Mouse (Mus musculus) B cell, adult 2 months (primary cell): ENCODE measurements around the gene Il23a.
"Not testable (repeated sequence)": the region's sequence is repeated elsewhere in the genome, so short reads cannot be mapped to it uniquely, and the experiment has no call there.

Experiments
- DNase-seq, 2 experiments: peaks; one replicate each; pipeline ENCODE4 v3.0.0; 2022

The Il23a gene

DNA sequence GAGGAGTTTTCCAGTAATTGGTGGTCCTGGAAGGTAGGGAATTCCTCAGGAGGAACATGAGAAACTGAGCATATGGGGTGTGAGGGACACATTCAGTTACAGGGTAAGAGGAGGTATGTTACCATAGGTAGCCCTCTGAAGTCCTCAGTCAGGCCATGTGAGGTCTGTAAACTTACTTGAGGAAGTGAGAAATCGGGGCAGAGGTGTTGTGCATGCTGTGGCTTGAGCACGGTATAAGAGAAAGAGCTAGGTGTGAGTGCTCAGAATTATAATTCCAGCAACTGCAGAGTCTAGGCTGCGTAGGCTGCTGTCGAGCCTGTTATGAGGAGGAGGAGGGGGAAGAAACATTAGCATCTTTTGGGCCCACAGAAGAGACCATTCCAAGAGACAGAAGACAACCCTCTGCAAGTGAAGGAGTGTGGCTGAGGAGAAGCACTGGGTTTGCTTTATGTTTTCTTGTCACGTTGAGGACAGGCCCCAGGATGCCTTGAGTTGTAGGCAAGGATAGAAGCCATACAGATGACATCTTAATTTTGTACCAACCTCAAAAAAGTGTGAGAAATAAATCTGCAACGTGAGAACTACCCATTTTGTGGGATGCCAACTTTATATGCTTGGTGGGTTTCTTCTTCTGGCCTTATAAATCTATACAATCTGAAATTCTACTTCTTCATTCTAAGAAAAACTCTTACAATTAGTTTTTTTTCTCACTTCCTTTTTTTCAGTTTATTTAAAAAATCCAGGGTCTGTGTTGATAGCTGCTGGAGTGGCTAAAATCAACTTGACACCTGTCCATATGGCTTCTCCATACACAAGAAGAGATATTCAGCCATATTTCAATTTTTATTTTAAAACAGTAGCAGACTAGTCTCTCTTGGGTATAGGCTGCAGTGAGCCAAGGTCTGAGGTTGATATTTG, 34.9 kb downstream of the Il23a start:
- peak; percentile 47 to 49 for DNase-seq

DNA sequence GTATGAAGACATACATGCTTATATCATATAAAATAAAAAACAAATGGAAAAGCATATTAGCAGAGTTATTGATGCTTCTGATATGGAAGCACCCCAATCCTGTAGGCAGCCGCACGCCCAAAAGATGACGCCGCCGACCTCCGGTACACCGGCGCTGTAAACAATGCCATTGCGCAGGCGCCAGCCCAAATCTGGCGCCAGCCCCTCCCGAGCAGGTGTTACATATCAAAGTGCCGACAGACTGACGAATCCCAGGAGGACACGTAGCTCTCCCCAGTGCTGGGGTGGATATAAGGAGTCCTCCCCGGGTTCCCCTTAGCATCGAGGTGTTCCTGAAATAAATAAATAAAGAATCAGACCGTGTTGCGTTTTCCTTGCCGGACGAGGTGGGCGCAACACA, 36.3 kb downstream of the Il23a start:
- DNase-seq, result no peak

DNA sequence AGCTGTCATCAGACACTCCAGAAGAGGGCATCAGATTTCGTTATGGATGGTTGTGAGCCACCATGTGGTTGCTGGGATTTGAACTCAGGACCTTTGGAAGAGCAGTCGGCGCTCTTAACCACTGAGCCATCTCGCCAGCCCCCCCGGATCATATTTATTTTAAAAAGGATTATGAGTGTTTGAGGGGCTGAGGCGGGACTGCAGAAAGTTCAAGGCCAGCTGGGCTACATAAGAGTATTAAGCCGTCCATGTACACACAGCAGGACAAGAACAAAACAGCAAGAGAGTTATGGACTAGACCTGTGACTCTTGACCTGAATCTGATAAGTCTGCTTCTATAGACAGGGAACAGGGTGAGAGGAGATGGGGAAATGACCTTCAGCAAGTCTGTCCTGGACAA, 38.2 kb downstream of the Il23a start:
- DNase-seq, result not testable (repeated sequence)

DNA sequence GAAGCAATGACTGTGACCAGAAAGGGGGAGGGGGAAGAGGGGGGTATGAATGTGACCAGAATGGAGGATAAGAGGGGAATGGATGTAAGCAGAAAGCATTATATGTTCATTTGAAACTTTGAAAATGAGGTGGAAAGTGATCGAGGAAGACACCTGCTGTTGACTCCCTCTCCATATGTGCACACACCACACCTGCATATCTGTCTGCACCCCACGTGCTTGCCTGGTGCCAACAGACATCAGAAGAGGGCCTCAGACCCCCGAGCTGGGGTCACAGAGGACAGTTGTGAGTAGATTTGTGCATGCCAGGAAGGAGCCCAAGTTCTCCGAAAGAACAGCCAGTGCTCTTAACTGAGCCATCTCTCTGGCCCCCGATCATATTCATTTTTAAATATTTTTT, 38.6 kb downstream of the Il23a start:
- DNase-seq, result no peak

DNA sequence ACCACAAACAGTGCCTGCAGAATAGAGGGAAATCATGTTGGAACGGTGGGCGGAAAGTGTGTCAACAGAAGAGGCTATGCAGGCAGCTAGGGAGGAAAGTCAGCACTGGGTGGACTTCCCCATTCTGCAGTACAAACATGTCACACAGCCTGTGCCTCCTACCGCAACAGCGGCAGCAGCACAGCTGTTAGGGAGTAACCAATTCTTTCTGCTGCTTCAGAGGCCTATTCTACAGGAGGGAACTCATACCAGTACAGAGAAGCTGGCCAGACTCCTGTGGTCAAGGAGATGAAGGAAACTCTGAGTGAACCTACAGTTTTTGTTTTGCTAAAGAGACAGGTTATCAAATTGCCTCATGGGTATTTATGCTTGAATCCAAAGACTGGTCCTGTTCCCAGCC, 39.6 kb downstream of the Il23a start:
- peak; percentile 60 to 61 for DNase-seq

DNA sequence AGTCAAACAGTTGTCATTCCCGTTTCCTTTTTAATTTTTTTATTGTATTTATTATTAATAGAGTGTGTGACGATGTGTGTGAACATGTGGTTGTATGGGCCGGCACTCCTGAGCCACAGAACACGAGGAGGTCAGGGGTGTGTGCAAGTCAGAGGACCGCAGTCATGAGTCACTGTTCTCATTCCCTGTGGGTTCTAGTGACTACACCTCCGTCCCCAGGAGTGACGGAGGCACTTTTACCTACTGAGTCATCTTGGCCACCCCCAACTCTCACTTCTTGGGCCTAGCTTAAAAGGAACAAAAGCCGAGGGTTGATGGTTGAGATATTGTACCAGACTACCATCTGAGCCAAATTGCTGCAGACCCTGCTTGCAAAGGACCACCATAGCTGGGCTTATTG, 42.2 kb downstream of the Il23a start:
- DNase-seq, result no peak

DNA sequence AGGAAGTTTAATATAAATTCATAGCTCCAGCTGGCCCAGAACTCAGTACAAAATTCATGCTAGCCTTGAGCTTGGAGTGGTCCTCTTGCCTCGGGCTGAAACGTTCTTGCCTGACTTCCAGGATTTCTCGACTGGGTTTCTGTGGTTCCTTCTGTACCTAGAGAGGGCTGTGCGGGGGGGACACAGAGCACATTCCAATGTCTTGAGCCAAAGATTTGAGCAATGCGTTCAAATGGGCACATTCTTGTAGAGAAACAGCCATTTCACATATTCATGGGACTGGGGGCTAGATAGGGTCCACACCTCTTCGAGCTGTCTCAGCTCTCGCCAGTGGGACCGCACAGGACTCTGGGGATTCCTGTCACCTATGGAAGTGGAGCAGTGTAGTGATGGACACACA, 42.6 kb downstream of the Il23a start:
- no peak for DNase-seq

DNA sequence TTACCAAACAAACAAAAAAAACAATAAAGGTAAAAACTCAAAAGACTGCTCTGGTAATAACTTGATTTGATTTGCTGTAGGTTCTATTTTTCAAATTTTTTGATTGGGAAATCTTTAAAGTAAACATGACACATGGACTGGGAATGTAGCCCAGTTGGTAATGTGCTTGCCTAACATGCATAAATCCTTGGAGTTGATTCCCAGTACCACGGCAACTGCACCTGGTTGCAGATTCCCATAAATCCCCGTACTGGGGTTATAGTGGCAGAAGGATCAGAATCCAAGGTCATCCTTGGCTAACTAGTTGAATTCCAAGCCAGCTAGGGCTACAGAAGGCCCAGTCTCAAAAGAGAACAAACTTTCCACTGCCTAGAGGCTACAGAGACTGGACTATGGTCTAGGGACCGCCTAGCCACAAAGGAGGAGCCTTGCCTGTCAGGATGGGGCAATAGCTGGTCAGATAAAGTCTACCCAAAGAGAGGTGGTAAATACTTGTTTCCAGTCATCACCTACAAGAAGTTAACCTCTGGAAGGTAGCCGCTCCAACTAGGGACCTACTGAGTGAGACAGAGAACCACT, 44.8 kb downstream of the Il23a start, which contains the start of gene Apon:
Gene Apon (plus strand): TSS at position 420 of the 579 bp plus-strand sequence.
- no peak for DNase-seq

DNA sequence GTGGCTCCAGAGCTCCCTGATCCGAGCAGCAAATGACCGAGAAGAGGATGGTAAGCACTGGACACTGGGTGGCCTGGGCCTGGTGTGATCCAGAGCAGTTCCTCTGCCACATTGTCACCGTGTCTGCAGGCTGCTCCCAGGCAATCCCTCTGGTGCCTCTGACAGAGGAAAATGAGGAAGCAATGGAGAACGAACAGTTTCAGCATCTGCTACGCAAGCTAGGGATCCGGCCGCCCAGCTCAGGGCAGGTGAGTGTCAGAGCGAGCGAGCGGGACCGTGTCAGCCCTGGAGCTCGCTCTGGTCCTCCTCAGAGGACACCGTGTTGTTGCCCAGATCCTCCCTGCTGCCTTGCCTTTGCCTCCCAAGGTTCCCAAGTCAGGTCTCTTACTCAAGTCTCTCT, 48.0 kb downstream of the Il23a start:
- DNase-seq, result no peak

DNA sequence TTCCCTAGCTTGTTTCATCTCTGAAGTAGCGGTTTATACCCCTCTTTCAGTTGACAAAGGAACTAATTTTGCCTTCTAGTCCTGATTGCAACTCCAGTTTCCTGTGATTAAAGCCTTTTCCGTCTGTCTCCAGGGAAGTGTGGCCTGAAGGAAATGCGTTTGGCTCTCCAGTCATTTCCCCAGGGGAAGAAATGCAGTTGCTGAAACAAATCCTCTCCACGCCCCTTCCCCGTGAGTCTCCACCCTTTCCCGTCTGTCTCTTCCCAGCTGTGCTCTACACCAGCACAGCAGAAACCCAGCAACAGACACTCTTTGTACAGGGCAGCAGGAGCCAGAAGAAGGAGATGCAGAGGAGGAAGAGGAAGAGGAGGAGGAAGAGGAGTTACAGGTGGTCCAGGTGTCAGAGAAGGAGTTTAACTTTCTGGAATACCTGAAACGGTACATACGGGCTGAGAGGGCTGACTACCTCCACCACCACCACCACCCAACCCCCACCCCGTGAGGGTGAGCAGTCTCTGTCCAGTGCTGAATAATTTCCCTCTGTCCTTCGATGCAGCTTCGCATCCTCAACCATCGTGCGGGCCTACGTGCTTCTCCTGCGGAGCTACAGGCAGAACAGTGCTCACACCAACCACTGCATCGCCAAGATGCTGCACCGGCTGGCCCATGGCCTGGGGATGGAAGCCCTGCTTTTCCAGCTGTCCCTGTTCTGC, 51.4 kb downstream of the Il23a start:
- no peak for DNase-seq
